Mouse (Mus musculus): ENCODE data around the gene Mboat7. TPM values are rescaled to one million over a fixed set of nuclear protein-coding genes. Genes with fewer than 3 reads are reported as not detected.
"Not testable (repeated sequence)": the region's sequence is repeated elsewhere in the genome, so short reads cannot be mapped to it uniquely, and the experiment has no call there.

The Mboat7 gene
- 64.3 and 69.0 TPM in 2 replicates for polyA plus RNA-seq (2015; fragmentation: Nextera tagmentation; extraction: Ambion mirVana)

DNA sequence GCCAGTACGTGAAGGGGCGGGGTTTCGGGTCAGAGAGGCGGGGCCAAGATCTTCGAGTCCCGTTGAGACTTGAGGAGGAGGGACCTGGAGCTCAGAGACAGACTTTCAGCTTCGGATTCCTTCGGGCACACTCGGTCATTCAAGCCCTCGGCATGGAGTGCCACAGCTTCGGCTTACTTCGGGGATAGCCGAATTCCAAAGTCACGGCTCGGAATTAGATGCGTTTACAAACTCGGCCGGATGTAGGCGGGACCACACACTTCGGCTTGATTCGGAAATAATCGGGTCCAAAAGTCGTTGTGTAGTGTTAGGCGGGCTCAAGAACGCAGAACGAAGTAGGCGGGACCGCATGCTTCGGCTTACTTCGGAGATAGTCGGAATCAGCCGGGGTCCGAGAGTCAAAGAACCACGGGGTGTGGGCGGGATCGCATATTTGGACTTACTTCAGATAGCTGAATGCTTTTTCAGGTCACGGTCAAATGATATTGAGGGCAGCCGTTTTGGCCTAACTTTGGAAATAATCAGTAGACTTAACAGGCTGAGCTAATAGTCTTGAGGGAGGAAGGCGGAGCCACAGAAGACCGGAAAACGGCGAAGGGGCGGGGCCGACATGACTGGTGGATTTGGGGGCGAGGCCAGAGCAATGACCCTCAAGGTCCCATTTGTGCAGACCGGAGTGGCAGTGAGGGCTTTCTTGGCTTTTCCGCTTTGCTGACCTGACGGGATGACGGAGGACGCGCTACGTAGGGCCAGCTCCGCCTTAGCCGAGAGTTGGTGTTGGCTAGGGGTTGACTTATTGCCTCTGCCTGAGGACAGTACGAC, at the start of gene Mboat7:
Mboat7 (minus strand) TSS at position 537 of the 822 bp plus-strand sequence.
- peak; percentile 93 for ATAC-seq (ENCODE audit: low FRiP score)
- under 1% methylated on average over 55 of the region's 55 CpGs for WGBS
- no peaks in the 10 kb centered on the region for H3K9me3 ChIP-seq

DNA sequence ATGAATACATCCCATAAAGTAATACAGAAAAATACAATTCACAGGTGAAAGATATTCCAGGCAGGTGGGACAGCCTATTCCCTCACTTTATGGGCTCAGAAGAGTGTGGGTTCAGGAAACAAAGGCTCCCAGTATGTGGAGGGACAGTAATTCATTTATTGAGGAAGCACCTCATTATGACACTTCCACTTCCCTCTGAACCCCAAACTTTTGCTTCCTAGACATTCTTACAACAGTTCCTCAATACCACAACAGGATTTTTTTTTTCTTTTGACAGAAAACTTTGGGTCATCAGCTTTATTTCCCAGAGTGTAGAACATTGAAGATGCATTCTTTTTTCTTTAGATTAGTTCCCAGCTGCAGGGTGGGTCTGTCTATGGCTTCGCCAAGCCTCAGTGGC, 39.4 kb upstream of the Mboat7 start:
- H3K9ac ChIP-seq; H3K9me3 ChIP-seq; ATAC-seq (ENCODE audit: low FRiP score); H3K4me3 ChIP-seq; H3K36me3 ChIP-seq; H3K4me2 ChIP-seq; H3K4me1 ChIP-seq (replicated peaks); H3K27ac ChIP-seq; H3K27me3 ChIP-seq: not testable (repeated sequence)
- WGBS: no CpG with 5 or more reads among the region's 1 CpGs

More for the DNA sequence above, at the start of gene Mboat7:
- peaks cover 29% of the 10 kb centered on the region for H3K4me1 ChIP-seq (replicated peaks)
- H3K27ac ChIP-seq: peak within 1 kb of the TSS; percentile 95
- peak within 1 kb of the TSS; percentile 74 for H3K4me3 ChIP-seq
- H3K27me3 ChIP-seq: no peaks in the 10 kb centered on the region
- H3K36me3 ChIP-seq: peaks cover 23% of the 10 kb centered on the region
- peak within 1 kb of the TSS; percentile 84 for H3K4me2 ChIP-seq
- H3K9ac ChIP-seq: peak within 1 kb of the TSS; percentile 95

DNA sequence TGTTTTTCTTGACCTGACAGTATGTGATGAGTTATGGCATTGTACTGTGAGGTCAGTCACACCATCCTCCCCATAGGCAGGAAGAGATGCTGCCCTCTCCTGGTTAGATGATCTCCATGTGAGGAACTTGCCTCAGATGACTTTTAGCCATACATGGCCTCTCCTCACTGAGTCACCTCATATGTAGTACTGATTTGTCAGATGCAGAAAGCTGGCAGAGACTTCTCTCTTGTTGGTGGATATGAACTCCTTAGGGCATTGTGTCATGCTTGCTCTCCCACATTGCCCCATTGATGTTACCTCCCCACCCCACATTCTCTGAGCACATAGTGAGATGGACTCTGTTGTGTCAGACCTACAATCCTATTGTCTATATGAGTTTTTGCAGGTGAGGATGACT, 32.1 kb upstream of the Mboat7 start:
- ATAC-seq (ENCODE audit: low FRiP score); H3K9ac ChIP-seq; H3K9me3 ChIP-seq; H3K4me3 ChIP-seq; H3K36me3 ChIP-seq; H3K4me1 ChIP-seq (replicated peaks); H3K27ac ChIP-seq; H3K27me3 ChIP-seq; H3K4me2 ChIP-seq: not testable (repeated sequence)

DNA sequence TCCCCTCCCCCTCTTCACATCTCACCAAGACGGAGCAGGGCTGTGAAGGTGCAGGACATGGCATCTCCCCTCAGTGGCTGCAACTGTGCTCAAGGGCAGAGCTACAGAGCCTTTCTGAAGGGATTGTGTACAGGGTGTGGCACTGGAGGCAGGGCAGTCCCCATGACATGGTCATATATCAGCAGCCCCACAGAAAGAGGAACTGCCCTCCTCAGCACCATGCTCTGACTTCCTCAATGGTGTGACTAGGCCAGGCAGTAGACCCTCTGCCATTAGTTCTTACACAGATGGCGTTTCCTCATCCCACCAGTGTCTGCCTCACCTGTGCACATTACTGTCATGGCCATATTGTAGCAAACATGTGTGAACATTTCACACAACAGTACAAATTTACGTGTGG, 26.9 kb upstream of the Mboat7 start, which contains the start of gene Pirb:
Pirb (minus strand) TSS at position 124 of the 400 bp plus-strand sequence.
- not testable (repeated sequence) for ATAC-seq (ENCODE audit: low FRiP score); H3K27ac ChIP-seq; H3K9me3 ChIP-seq; H3K4me1 ChIP-seq (replicated peaks); H3K36me3 ChIP-seq; H3K4me2 ChIP-seq; H3K27me3 ChIP-seq; H3K4me3 ChIP-seq; H3K9ac ChIP-seq
- WGBS: 50% methylated on average over 1 of the region's 3 CpGs

DNA sequence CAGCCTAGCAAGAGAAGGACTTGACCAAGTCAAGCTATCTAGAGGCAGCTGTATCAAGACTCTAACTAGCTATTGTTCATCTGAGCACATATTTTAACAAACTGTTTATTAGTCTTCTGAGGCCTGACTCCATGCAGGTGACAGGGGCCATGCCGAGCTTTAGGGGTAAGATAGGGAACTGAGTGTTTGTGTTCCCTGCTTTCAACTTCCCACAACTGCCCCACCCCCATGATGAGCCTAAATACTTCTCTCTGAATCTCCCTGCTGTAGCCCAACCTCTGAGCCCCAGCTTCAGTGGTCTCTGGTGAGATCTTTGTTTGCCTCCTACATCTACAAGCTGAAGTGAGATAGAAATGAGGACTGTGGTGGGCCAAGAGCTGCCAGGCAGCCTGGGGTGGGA, 21.9 kb upstream of the Mboat7 start:
- Histone ChIP-seq H3K4me1 (replicated peaks) (no peaks in the 10 kb centered on the region), H3K27me3 (no peaks in the 10 kb centered on the region), H3K9me3 (no peaks in the 10 kb centered on the region), H3K9ac (no peak overlapping the region), H3K36me3 (no peaks in the 10 kb centered on the region), H3K27ac (no peak overlapping the region), H3K4me3 (no peak overlapping the region), H3K4me2 (no peak overlapping the region)
- WGBS: 61% methylated on average over 1 of the region's 1 CpGs
- ATAC-seq (ENCODE audit: low FRiP score): no peak

DNA sequence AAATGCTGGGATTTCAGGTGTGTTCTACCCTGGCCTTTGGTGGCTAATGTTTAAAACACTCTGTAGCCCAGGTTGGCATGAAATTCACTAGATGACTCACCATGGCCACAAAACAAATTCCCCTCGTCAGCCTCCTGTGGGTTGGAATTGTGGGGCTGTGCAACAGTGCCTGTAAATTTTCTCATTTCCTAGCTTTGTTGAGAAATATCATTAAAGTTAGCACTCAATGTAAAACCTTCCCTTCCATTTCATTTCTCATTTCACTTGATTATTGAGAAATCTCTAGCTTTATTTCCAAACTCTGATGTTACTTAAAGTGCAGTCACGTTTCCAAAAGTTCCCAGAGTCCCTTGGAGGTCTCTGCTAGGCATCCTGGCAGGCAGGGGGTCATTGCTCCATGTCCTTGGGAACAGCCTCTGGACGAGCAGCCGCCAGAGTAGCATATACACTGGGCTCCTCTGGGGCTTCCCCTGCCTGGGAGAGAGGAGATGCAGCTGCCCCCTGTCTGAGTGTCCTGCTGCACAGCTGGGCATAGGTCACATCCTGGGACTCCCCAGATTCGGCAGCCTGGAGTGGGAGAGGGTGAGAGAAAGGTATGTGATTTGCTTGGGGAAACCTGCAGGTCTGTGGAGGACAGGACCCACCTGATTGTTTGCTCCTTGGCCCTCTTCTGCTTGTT, 19.1 kb upstream of the Mboat7 start:
- no peaks in the 10 kb centered on the region for H3K27me3 ChIP-seq
- H3K4me1 ChIP-seq (replicated peaks): no peaks in the 10 kb centered on the region
- H3K9ac ChIP-seq: no peak overlapping the region
- H3K4me2 ChIP-seq: no peak overlapping the region
- peaks cover 3% of the 10 kb centered on the region; the same call in 1 of the 2 replicates for H3K36me3 ChIP-seq
- WGBS: 37% methylated on average over 5 of the region's 5 CpGs
- H3K4me3 ChIP-seq: no peak overlapping the region
- H3K27ac ChIP-seq: no peak overlapping the region
- H3K9me3 ChIP-seq: no peaks in the 10 kb centered on the region
- ATAC-seq (ENCODE audit: low FRiP score): no peak

DNA sequence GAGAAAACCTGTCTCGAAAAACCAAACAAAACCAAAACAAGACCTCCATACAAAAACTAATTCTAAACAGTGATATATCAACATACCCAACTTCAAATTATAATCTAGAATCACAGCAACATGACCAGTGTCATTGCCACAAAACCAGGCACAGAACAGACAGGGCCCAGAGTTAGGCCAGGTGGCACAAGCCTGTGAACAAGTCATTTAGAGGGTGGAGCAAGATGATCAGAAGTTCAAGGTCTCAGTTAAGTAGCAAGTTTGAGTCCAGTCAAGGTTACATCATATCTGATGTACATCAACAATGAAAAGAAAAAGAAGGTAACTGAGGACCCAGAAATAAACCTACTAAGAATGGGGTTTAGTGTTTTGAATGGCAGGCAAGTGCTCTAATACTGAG, 15.7 kb upstream of the Mboat7 start:
- WGBS: 79% methylated on average over 1 of the region's 1 CpGs
- Histone ChIP-seq H3K4me3 (no peak overlapping the region), H3K4me2 (no peak overlapping the region), H3K27me3 (no peaks in the 10 kb centered on the region), H3K4me1 (replicated peaks) (peaks cover 22% of the 10 kb centered on the region), H3K27ac (no peak overlapping the region), H3K36me3 (peaks cover 21% of the 10 kb centered on the region), H3K9me3 (no peaks in the 10 kb centered on the region), H3K9ac (no peak overlapping the region)
- ATAC-seq (ENCODE audit: low FRiP score): no peak

DNA sequence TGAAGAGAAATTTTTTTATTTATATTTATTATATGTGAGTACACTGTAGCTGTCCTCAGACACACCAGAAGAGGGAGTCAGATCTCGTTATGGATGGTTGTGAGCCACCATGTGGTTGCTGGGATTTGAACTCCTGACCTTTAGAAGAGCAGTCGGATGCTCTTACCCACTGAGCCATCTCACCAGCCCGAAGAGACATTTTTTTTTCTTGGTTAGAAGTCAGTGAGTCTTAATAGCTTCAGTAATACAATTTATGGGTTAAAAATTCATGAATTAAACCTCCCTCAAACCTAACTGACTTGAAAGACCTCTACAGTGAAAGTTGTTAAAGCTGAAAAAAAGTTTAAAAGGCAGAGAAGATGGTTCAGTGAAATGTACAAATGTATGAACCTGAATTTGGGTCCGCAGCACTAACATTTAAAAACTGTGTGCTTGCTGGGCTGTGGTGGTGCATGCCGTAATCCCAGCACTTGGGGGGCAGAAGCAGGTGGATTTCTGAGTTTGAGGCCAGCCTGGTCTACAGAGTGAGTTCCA, 15.2 kb upstream of the Mboat7 start:
- 35% methylated on average over 5 of the region's 5 CpGs for WGBS
- not testable (repeated sequence) for H3K27me3 ChIP-seq; H3K4me2 ChIP-seq; ATAC-seq (ENCODE audit: low FRiP score); H3K9me3 ChIP-seq; H3K27ac ChIP-seq; H3K4me3 ChIP-seq; H3K9ac ChIP-seq
- Histone ChIP-seq H3K4me1 (replicated peaks) (peaks cover 22% of the 10 kb centered on the region), H3K36me3 (peaks cover 21% of the 10 kb centered on the region)

DNA sequence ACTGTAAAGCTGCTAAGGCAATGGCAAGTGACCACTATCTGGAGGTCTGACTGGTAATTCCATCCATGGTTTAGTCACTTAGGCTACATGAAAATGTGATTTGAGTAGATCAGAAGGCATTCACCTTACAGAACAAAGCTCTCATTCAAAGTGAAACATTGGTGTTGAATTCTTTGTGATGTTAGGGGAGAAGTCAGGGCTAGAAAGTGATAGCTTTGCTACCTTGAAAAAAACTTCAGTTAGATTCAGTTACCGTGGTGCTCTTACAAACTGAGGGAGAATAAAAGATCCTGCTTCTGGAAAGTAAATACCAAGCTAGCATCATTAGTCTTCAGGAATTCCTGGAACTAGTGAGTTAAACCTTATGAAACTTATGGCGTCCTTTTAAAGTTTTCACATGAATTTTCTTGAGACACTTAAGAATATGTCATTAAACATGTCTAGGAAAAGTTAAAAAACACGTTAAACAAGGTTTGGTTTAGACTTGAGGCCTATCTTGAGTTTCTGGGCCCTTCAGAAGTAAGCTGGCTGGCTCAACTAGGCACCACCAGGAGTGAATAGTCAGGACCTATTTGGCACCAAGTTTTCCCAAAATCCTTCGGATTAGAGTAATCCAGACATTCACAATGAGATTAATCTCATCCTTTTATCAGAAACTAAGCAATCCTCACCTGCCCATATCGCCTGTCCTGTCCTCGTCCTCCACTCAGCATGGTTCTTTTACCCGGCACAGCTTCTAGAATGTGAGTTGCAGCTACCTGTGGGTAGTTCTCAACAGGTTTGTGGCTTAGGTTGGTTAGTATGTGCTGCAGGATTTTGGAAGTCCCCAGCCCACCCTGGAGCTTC, 14.5 kb upstream of the Mboat7 start:
- Histone ChIP-seq H3K9ac (no peak overlapping the region), H3K27me3 (no peaks in the 10 kb centered on the region), H3K4me2 (no peak overlapping the region), H3K27ac (no peak overlapping the region), H3K4me3 (no peak overlapping the region), H3K9me3 (no peaks in the 10 kb centered on the region), H3K36me3 (peaks cover 21% of the 10 kb centered on the region), H3K4me1 (replicated peaks) (peaks cover 22% of the 10 kb centered on the region)
- 25% methylated on average over 7 of the region's 7 CpGs for WGBS
- no peak for ATAC-seq (ENCODE audit: low FRiP score)

DNA sequence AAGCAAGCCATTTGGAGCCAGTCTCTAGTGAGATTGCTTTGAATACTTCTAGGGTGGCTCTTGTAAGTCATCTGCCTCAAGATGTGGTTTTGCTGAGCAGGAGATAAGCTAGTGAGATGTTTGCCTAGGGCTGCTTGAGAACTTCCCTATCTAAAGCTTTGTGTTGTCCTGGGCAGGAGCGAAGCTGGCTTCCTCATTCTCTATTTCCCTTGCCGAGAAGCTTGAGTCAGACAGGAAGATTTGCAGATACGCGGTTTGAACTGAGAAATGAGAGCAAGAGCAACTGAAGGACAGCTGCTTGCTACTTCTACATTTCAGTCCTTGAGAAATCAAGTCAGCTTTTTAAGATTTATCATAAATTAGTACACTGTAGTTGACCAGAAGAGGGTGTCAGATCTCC, 13.7 kb upstream of the Mboat7 start:
- peaks cover 22% of the 10 kb centered on the region for H3K4me1 ChIP-seq (replicated peaks)
- 71% methylated on average over 4 of the region's 4 CpGs for WGBS
- no peak overlapping the region for H3K27ac ChIP-seq
- H3K4me2 ChIP-seq: peak overlapping the region; percentile 84; the same call in 1 of the 2 replicates
- peak overlapping the region; percentile 82; the same call in 1 of the 2 replicates for H3K9ac ChIP-seq
- H3K4me3 ChIP-seq: peak overlapping the region; percentile 67; the same call in 1 of the 2 replicates
- H3K27me3 ChIP-seq: no peaks in the 10 kb centered on the region
- no peak for ATAC-seq (ENCODE audit: low FRiP score)
- peaks cover 21% of the 10 kb centered on the region for H3K36me3 ChIP-seq
- H3K9me3 ChIP-seq: no peaks in the 10 kb centered on the region

DNA sequence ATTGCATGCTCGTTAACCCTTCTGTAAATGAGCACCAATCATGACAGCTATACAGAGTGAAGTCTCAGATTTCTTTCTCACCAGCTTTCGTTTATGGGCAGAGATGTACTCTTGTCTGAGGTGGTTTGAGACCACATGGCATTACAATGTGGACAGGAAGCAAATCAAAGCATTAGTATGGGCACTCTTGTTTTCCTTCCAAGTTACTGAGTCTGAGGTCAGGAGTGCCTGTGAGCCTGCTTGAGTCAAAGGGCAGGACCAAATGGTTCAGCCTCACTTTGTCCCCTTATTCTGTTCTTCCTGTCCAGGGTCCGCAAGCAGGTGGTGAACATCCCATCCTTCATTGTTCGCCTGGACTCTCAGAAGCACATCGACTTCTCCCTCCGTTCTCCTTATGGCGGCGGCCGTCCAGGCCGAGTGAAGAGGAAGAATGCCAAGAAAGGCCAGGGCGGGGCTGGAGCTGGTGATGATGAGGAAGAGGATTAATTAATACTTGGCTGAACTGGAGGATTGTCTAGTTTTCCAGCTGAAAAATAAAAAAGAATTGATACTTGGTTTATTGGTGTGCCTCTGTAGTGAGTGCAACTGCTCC, 13.1 kb upstream of the Mboat7 start:
- WGBS: 57% methylated on average over 11 of the region's 11 CpGs
- Histone ChIP-seq H3K27ac (no peak overlapping the region), H3K9ac (peak overlapping the region; percentile 82), H3K4me3 (peak overlapping the region; percentile 67), H3K4me1 (replicated peaks) (peaks cover 22% of the 10 kb centered on the region), H3K9me3 (no peaks in the 10 kb centered on the region), H3K36me3 (peaks cover 22% of the 10 kb centered on the region), H3K27me3 (no peaks in the 10 kb centered on the region), H3K4me2 (peak overlapping the region; percentile 84)
- no peak for ATAC-seq (ENCODE audit: low FRiP score)
